Mouse (Mus musculus): Measurements from ENCODE around the gene Tpr.

- TF ChIP-seq POLR2A (IDR thresholded peaks at IDR 0.05; ENCODE audit: borderline replicate concordance, insufficient read depth, low read length) (no peak), CTCF (IDR thresholded peaks at IDR 0.05; ENCODE audit: borderline replicate concordance, insufficient read depth, low read depth, low read length) (no peak)
Measured at GRCm38 (mm10) chr1:150396001-150396400, 3.4 kb downstream of the Tpr start.

Data from cerebellum, adult 2 months (tissue).